Mouse (Mus musculus): ENCODE measurements at regions not wholly inside any gene's neighbourhood (a gene's known extent, or its start where the extent isn't known, plus 50 kb on each side); places are given as distances from the start of the nearest gene placed in this dataset.

DNA sequence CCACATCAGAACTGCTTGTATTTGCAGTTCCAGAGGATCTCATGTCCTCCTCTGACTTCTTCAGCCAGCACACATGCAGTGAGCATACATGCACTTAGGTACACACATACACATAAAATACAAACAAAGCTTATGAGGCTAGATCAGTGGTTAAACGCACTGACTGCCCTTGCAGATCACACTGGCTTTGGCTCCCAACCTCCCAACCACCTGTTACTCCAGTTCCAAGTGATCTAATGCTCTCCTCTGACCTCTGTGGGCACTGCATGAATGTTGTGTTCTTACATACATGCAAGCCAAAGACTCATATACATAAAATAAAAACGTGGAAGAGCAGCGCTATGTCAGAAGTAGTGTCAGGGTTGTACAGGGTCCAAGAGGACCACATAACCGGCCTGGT, 141.9 kb downstream of the Fam124b start:
- 81% methylated on average over 4 of the region's 4 CpGs for WGBS
- H3K4me3 ChIP-seq (replicated peaks; ENCODE audit: low read length) = no peak overlapping the region
- no peak overlapping the region for H3K9ac ChIP-seq (ENCODE audit: low read length)
- H3K4me1 ChIP-seq (ENCODE audit: control insufficient read depth, insufficient read depth, low read length) = no peaks in the 10 kb centered on the region
- no peak for ATAC-seq (ENCODE audit: insufficient read depth, low FRiP score)
- H3K27me3 ChIP-seq (ENCODE audit: control insufficient read depth, insufficient read depth, low read length) = no peaks in the 10 kb centered on the region
- H3K9me3 ChIP-seq (replicated peaks; ENCODE audit: control insufficient read depth, low read length) = no peaks in the 10 kb centered on the region
- H3K27ac ChIP-seq (ENCODE audit: low read length) = no peak overlapping the region
- H3K4me2 ChIP-seq (ENCODE audit: low read depth, low read length) = no peak overlapping the region
- no peaks in the 10 kb centered on the region for H3K36me3 ChIP-seq (ENCODE audit: control insufficient read depth, insufficient read depth, low read length)

- no peak overlapping the region for H3K4me2 ChIP-seq (ENCODE audit: low read depth, low read length)
- no peak overlapping the region for H3K4me3 ChIP-seq (replicated peaks; ENCODE audit: low read length)
- no peaks in the 10 kb centered on the region for H3K4me1 ChIP-seq (ENCODE audit: control insufficient read depth, insufficient read depth, low read length)
- WGBS = 83% methylated on average over 4 of the region's 4 CpGs
- H3K9me3 ChIP-seq (replicated peaks; ENCODE audit: control insufficient read depth, low read length) = no peaks in the 10 kb centered on the region
- H3K9ac ChIP-seq (ENCODE audit: low read length) = no peak overlapping the region
- no peaks in the 10 kb centered on the region for H3K36me3 ChIP-seq (ENCODE audit: control insufficient read depth, insufficient read depth, low read length)
- H3K27me3 ChIP-seq (ENCODE audit: control insufficient read depth, insufficient read depth, low read length) = no peaks in the 10 kb centered on the region
- H3K27ac ChIP-seq (ENCODE audit: low read length) = no peak overlapping the region
- no peak for ATAC-seq (ENCODE audit: insufficient read depth, low FRiP score)
These were observed 143.9 kb downstream of the Fam124b start for GRCm38 (mm10) chr1:80074376-80074775.

DNA sequence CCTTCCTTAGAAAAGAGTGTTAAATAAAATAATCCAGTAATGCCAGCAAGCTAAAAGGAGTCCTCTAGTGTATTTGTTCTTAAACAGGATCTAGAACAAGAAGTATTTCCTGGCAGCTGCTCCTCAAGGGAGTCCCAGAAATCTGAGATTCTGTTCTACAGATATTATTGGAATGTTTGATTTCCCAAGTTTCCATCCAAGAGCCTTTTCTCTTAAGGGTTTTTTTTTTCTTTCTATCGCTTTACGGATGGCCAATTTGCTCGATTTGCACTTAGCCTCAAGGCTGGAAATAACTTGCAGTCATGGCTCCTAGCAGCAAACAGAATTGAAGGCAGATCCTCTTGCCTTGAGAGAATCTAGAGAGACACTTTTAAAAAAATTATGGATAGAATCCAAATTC, 144.3 kb downstream of the Fam124b start:
- H3K9me3 ChIP-seq (replicated peaks; ENCODE audit: control insufficient read depth, low read length) = no peaks in the 10 kb centered on the region
- no peak overlapping the region for H3K27ac ChIP-seq (ENCODE audit: low read length)
- no peaks in the 10 kb centered on the region for H3K36me3 ChIP-seq (ENCODE audit: control insufficient read depth, insufficient read depth, low read length)
- no peaks in the 10 kb centered on the region for H3K27me3 ChIP-seq (ENCODE audit: control insufficient read depth, insufficient read depth, low read length)
- no peak overlapping the region for H3K9ac ChIP-seq (ENCODE audit: low read length)
- 77% methylated on average over 3 of the region's 3 CpGs for WGBS
- H3K4me1 ChIP-seq (ENCODE audit: control insufficient read depth, insufficient read depth, low read length) = no peaks in the 10 kb centered on the region
- ATAC-seq (ENCODE audit: insufficient read depth, low FRiP score) = no peak
- no peak overlapping the region for H3K4me3 ChIP-seq (replicated peaks; ENCODE audit: low read length)
- no peak overlapping the region for H3K4me2 ChIP-seq (ENCODE audit: low read depth, low read length)

DNA sequence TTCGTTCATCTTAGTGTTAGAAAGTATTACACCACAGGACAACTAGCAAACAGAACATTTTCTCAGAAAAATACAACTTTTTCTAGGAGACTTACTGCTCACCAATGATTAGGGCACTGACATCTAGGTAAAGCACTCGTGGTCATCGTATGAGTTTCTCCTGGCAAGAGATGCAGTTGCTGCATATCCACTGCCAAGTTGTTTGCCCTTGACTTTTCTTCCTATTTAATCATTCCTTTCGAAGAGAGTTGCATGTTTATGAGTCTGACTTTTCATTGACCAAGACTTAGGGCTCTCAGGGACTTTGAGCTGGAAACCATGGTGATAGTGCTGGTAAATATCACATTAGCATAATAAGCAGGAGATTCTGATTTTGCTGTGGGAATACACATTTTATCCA, 149.1 kb downstream of the Fam124b start:
- Histone ChIP-seq H3K4me2 (ENCODE audit: low read depth, low read length) (no peak overlapping the region), H3K4me3 (replicated peaks; ENCODE audit: low read length) (no peak overlapping the region), H3K27ac (ENCODE audit: low read length) (no peak overlapping the region), H3K27me3 (ENCODE audit: control insufficient read depth, insufficient read depth, low read length) (no peaks in the 10 kb centered on the region), H3K9ac (ENCODE audit: low read length) (no peak overlapping the region), H3K36me3 (ENCODE audit: control insufficient read depth, insufficient read depth, low read length) (no peaks in the 10 kb centered on the region), H3K9me3 (replicated peaks; ENCODE audit: control insufficient read depth, low read length) (no peaks in the 10 kb centered on the region), H3K4me1 (ENCODE audit: control insufficient read depth, insufficient read depth, low read length) (no peaks in the 10 kb centered on the region)
- 70% methylated on average over 4 of the region's 4 CpGs for WGBS
- no peak for ATAC-seq (ENCODE audit: insufficient read depth, low FRiP score)

GRCm38 (mm10) chr1:80062121-80062520, 156.2 kb downstream of the Fam124b start:
- WGBS = 38% methylated on average over 1 of the region's 1 CpGs
- no peak overlapping the region for H3K4me2 ChIP-seq (ENCODE audit: low read depth, low read length)
- no peak overlapping the region for H3K9ac ChIP-seq (ENCODE audit: low read length)
- H3K27ac ChIP-seq (ENCODE audit: low read length) = no peak overlapping the region
- H3K4me1 ChIP-seq (ENCODE audit: control insufficient read depth, insufficient read depth, low read length) = no peaks in the 10 kb centered on the region
- H3K9me3 ChIP-seq (replicated peaks; ENCODE audit: control insufficient read depth, low read length) = no peaks in the 10 kb centered on the region
- no peak overlapping the region for H3K4me3 ChIP-seq (replicated peaks; ENCODE audit: low read length)
- no peaks in the 10 kb centered on the region for H3K36me3 ChIP-seq (ENCODE audit: control insufficient read depth, insufficient read depth, low read length)
- no peaks in the 10 kb centered on the region for H3K27me3 ChIP-seq (ENCODE audit: control insufficient read depth, insufficient read depth, low read length)
- ATAC-seq (ENCODE audit: insufficient read depth, low FRiP score) = no peak

DNA sequence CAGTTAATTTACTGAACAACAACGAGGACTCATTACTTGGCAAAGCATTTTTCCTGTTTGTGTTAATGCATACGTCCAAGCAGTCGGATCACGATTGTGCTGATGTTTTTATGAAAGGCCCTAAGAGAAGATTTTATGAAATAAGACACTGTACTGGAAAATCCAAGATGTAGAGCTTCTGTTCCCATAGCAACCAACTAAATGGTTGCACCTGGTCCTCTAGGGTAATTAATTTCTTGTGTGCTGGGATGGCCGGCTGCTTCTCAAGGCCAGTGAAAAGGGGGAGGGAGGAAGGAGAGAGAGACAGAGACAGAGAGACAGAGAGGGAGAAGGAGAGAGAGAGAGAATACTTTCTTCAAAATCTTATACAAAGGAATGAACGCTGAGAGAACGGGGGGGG, 156.6 kb downstream of the Fam124b start:
- no peak overlapping the region for H3K4me3 ChIP-seq (replicated peaks; ENCODE audit: low read length)
- ATAC-seq (ENCODE audit: insufficient read depth, low FRiP score) = no peak
- H3K4me2 ChIP-seq (ENCODE audit: low read depth, low read length) = no peak overlapping the region
- H3K36me3 ChIP-seq (ENCODE audit: control insufficient read depth, insufficient read depth, low read length) = no peaks in the 10 kb centered on the region
- H3K9ac ChIP-seq (ENCODE audit: low read length) = no peak overlapping the region
- 54% methylated on average over 7 of the region's 7 CpGs for WGBS
- H3K9me3 ChIP-seq (replicated peaks; ENCODE audit: control insufficient read depth, low read length) = no peaks in the 10 kb centered on the region
- H3K27me3 ChIP-seq (ENCODE audit: control insufficient read depth, insufficient read depth, low read length) = no peaks in the 10 kb centered on the region
- H3K4me1 ChIP-seq (ENCODE audit: control insufficient read depth, insufficient read depth, low read length) = no peaks in the 10 kb centered on the region
- no peak overlapping the region for H3K27ac ChIP-seq (ENCODE audit: low read length)

GRCm38 (mm10) chr1:80045141-80045540, 173.1 kb downstream of the Fam124b start:
- H3K4me2 ChIP-seq (ENCODE audit: low read depth, low read length) = no peak overlapping the region
- no peaks in the 10 kb centered on the region for H3K27me3 ChIP-seq (ENCODE audit: control insufficient read depth, insufficient read depth, low read length)
- H3K27ac ChIP-seq (ENCODE audit: low read length) = no peak overlapping the region
- H3K4me3 ChIP-seq (replicated peaks; ENCODE audit: low read length) = no peak overlapping the region
- 86% methylated on average over 10 of the region's 10 CpGs for WGBS
- H3K9ac ChIP-seq (ENCODE audit: low read length) = no peak overlapping the region
- no peaks in the 10 kb centered on the region for H3K36me3 ChIP-seq (ENCODE audit: control insufficient read depth, insufficient read depth, low read length)
- no peak for ATAC-seq (ENCODE audit: insufficient read depth, low FRiP score)
- H3K9me3 ChIP-seq (replicated peaks; ENCODE audit: control insufficient read depth, low read length) = no peaks in the 10 kb centered on the region
- no peaks in the 10 kb centered on the region for H3K4me1 ChIP-seq (ENCODE audit: control insufficient read depth, insufficient read depth, low read length)

DNA sequence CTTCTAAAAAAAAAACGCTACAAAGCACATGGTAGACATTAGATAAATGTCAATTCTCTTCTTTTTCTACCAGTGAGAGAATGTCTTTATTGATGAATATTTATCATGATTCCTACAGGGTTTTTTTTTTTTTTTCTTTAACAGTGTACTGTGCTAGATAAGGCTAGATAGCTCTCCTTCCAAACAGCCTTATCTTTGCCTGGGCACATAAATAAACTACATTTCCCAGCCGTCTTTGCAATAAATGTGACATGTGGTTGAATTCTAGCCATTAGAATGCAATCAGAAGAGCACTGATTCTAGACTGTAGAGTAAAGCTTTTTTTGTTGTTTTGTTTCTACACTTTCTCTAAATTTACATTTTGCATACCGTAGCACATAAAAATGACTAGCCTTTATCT, 177.9 kb downstream of the Fam124b start:
- H3K27ac ChIP-seq (ENCODE audit: low read length) = no peak overlapping the region
- no peaks in the 10 kb centered on the region for H3K36me3 ChIP-seq (ENCODE audit: control insufficient read depth, insufficient read depth, low read length)
- H3K4me3 ChIP-seq (replicated peaks; ENCODE audit: low read length) = no peak overlapping the region
- H3K9me3 ChIP-seq (replicated peaks; ENCODE audit: control insufficient read depth, low read length) = no peaks in the 10 kb centered on the region
- H3K4me2 ChIP-seq (ENCODE audit: low read depth, low read length) = no peak overlapping the region
- no peak for ATAC-seq (ENCODE audit: insufficient read depth, low FRiP score)
- H3K4me1 ChIP-seq (ENCODE audit: control insufficient read depth, insufficient read depth, low read length) = no peaks in the 10 kb centered on the region
- H3K27me3 ChIP-seq (ENCODE audit: control insufficient read depth, insufficient read depth, low read length) = no peaks in the 10 kb centered on the region
- WGBS = 61% methylated on average over 3 of the region's 3 CpGs
- no peak overlapping the region for H3K9ac ChIP-seq (ENCODE audit: low read length)

DNA sequence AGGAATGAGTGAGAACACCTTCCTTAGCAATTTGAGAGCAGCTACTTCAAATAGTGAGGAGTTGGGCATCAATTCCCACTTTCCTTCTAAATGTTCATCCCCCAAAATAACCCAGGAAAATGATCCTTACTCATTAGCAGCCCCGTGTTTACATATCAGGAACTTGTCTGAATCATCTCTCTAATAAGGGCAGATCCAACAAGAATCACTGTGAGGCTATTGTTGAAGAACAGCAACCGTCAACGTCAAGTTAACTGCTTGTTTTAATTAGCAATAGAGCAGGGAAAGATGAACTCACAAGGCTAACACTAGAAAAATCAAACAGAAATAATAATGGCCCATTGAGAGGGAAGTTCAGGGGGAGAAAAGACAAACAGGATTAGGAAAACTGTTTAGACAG, 178.4 kb downstream of the Fam124b start:
- WGBS = 35% methylated on average over 3 of the region's 3 CpGs
- Histone ChIP-seq H3K36me3 (ENCODE audit: control insufficient read depth, insufficient read depth, low read length) (no peaks in the 10 kb centered on the region), H3K4me2 (ENCODE audit: low read depth, low read length) (no peak overlapping the region), H3K4me1 (ENCODE audit: control insufficient read depth, insufficient read depth, low read length) (no peaks in the 10 kb centered on the region), H3K27ac (ENCODE audit: low read length) (no peak overlapping the region), H3K4me3 (replicated peaks; ENCODE audit: low read length) (no peak overlapping the region), H3K9ac (ENCODE audit: low read length) (no peak overlapping the region), H3K9me3 (replicated peaks; ENCODE audit: control insufficient read depth, low read length) (no peaks in the 10 kb centered on the region), H3K27me3 (ENCODE audit: control insufficient read depth, insufficient read depth, low read length) (no peaks in the 10 kb centered on the region)
- no peak for ATAC-seq (ENCODE audit: insufficient read depth, low FRiP score)

DNA sequence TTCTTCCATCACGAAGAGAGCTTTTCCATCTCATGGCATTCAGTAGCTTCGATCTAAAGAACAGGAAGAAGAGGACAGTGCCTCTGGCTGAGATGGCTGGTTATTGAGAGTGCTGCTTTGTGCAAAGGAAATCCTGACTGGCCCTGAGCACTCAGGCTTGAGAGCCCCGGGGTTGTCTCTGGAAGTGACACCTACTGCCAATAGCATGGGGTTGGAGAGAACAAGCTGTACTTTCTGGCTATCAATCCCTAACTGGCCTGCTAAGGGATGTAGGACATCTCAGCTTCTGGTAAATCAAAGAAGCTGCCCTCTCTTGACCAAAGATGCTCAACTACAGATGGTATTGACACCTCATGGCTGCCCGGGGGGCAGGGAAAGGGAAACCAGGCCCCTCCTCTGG, 178.2 kb upstream of the Serpine2 start:
- Histone ChIP-seq H3K36me3 (ENCODE audit: control insufficient read depth, insufficient read depth, low read length) (no peaks in the 10 kb centered on the region), H3K4me1 (ENCODE audit: control insufficient read depth, insufficient read depth, low read length) (no peaks in the 10 kb centered on the region), H3K4me3 (replicated peaks; ENCODE audit: low read length) (no peak overlapping the region), H3K4me2 (ENCODE audit: low read depth, low read length) (no peak overlapping the region), H3K27ac (ENCODE audit: low read length) (no peak overlapping the region), H3K9ac (ENCODE audit: low read length) (no peak overlapping the region), H3K27me3 (ENCODE audit: control insufficient read depth, insufficient read depth, low read length) (no peaks in the 10 kb centered on the region), H3K9me3 (replicated peaks; ENCODE audit: control insufficient read depth, low read length) (no peaks in the 10 kb centered on the region)
- 72% methylated on average over 4 of the region's 4 CpGs for WGBS
- no peak for ATAC-seq (ENCODE audit: insufficient read depth, low FRiP score)
